Mouse (Mus musculus) midbrain, embryonic 16.5 days (tissue): ENCODE data around the gene Gm20431. TPM values are rescaled to one million over a fixed set of nuclear protein-coding genes. Genes with fewer than 3 reads are reported as not detected.

Experiments used
- ATAC-seq: fragments of 200-750 bp; cut with Nextera tagmentation; 2 replicates; pipeline ENCODE4 v1.8.0; 2017; ENCODE audit warnings: moderate TSS enrichment
- H3K27ac ChIP-seq: fragments of 300-500 bp; sonication (generic); 2 replicates; pipeline ENCODE4 v1.5.1; 2014; ENCODE audit warnings: mild to moderate bottlenecking, low read length, mixed read lengths
- H3K27me3 ChIP-seq: fragments of 300-500 bp; sonication (generic); 2 replicates; pipeline ENCODE4 v1.6.1; 2014; ENCODE audit warnings: low read depth, low read length, mixed read lengths; ENCODE audit not compliant: control insufficient read depth, insufficient read depth
- H3K36me3 ChIP-seq: fragments of 300-500 bp; sonication (generic); 2 replicates; pipeline ENCODE4 v1.6.1; 2014; ENCODE audit warnings: mild to moderate bottlenecking, low read length, moderate library complexity, mixed read lengths; ENCODE audit not compliant: control insufficient read depth, insufficient read depth
- H3K4me1 ChIP-seq: fragments of 300-500 bp; sonication (generic); 2 replicates; pipeline ENCODE4 v1.6.1; 2014; ENCODE audit warnings: mild to moderate bottlenecking, low read length, mixed read lengths; ENCODE audit not compliant: control insufficient read depth, insufficient read depth
- H3K4me2 ChIP-seq: fragments of 300-500 bp; sonication (generic); 2 replicates; pipeline ENCODE4 v1.6.1; 2014; ENCODE audit warnings: mild to moderate bottlenecking, low read length, mixed read lengths
- H3K4me3 ChIP-seq: fragments of 300-500 bp; sonication (generic); 2 replicates; pipeline ENCODE4 v1.5.1; 2014; ENCODE audit warnings: low read depth, mild to moderate bottlenecking, low read length, moderate library complexity, mixed read lengths
- H3K9ac ChIP-seq: fragments of 300-500 bp; sonication (generic); 2 replicates; pipeline ENCODE4 v1.6.1; 2014; ENCODE audit warnings: low read depth, low read length, mixed read lengths
- H3K9me3 ChIP-seq: fragments of 300-500 bp; sonication (generic); replicated peaks from 2 replicates; pipeline ENCODE4 v1.6.1; 2014; ENCODE audit warnings: mild to moderate bottlenecking, low read length, mixed read lengths; ENCODE audit not compliant: control insufficient read depth, poor library complexity, severe bottlenecking
- WGBS: fragments of 180-500 bp; shearing (Covaris S2); extraction: QIAGEN DNeasy Blood & Tissue Kit; methylation state at CpG from one replicate; pipeline ENCODE4 v1.1.7; 2014; 5-methylcytosine and 5-hydroxymethylcytosine counted together
- polyA plus RNA-seq: library from polyadenylated mRNA; unstranded; fragments of >200 nt; fragmentation: Nextera tagmentation; extraction: Ambion mirVana; gene quantifications from 2 replicates; pipeline ENCODE4 v1.2.1, GENCODE M21; 2015

Gene Gm20431
- polyA plus RNA-seq, 1 experiment from 2014 or later, result 9.2 TPM

- 36% methylated on average over 32 of the region's 40 CpGs for WGBS
- Histone ChIP-seq H3K9me3 (no peaks in the 10 kb centered on the region), H3K27ac (no peak overlapping the region), H3K36me3 (no peaks in the 10 kb centered on the region), H3K4me1 (peaks cover 5% of the 10 kb centered on the region; the same call in 1 of the 2 replicates), H3K4me3 (peak overlapping the region; percentile 16), H3K4me2 (peak overlapping the region; percentile 44), H3K27me3 (0 out of 2 replicates have a peak, but pooled peaks cover 4% of the 10 kb centered on the region), H3K9ac (peak overlapping the region; percentile 54; the same call in 1 of the 2 replicates)
- peak; percentile 68; the same call in 1 of the 2 replicates for ATAC-seq
Observed at GRCm38 (mm10) chr2:167597492-167598186, 63.7 kb downstream of the Gm20431 start.

GRCm38 (mm10) chr2:167596726-167597491 is 64.4 kb downstream of the Gm20431 start:
- no peaks in the 10 kb centered on the region for H3K36me3 ChIP-seq
- no peaks in the 10 kb centered on the region for H3K9me3 ChIP-seq
- 49% methylated on average over 27 of the region's 27 CpGs for WGBS
- peak overlapping the region; percentile 44 for H3K4me2 ChIP-seq
- peak overlapping the region; percentile 16 for H3K4me3 ChIP-seq
- H3K27ac ChIP-seq, result no peak overlapping the region
- H3K4me1 ChIP-seq, result peaks cover 5% of the 10 kb centered on the region; the same call in 1 of the 2 replicates
- 0 out of 2 replicates have a peak, but pooled peaks cover 4% of the 10 kb centered on the region for H3K27me3 ChIP-seq
- peak; percentile 32; the same call in 1 of the 2 replicates for ATAC-seq
- peak overlapping the region; percentile 54; the same call in 1 of the 2 replicates for H3K9ac ChIP-seq

- 0 out of 2 replicates have a peak, but pooled peaks cover 4% of the 10 kb centered on the region for H3K27me3 ChIP-seq
- no peak overlapping the region for H3K27ac ChIP-seq
- peaks cover 5% of the 10 kb centered on the region; the same call in 1 of the 2 replicates for H3K4me1 ChIP-seq
- ATAC-seq, result no peak
- no peak overlapping the region for H3K4me2 ChIP-seq
- no peak overlapping the region for H3K9ac ChIP-seq
- H3K36me3 ChIP-seq, result no peaks in the 10 kb centered on the region
- H3K4me3 ChIP-seq, result no peak overlapping the region
- H3K9me3 ChIP-seq, result no peaks in the 10 kb centered on the region
- 44% methylated on average over 4 of the region's 4 CpGs for WGBS
Observed at GRCm38 (mm10) chr2:167596262-167596661, 65.0 kb downstream of the Gm20431 start.

- no peaks in the 10 kb centered on the region for H3K36me3 ChIP-seq
- H3K4me1 ChIP-seq, result peaks cover 5% of the 10 kb centered on the region; the same call in 1 of the 2 replicates
- H3K27ac ChIP-seq, result no peak overlapping the region
- H3K9ac ChIP-seq, result no peak overlapping the region
- ATAC-seq, result no peak
- no peak overlapping the region for H3K4me2 ChIP-seq
- 46% methylated on average over 14 of the region's 14 CpGs for WGBS
- no peak overlapping the region for H3K4me3 ChIP-seq
- H3K27me3 ChIP-seq, result 0 out of 2 replicates have a peak, but pooled peaks cover 4% of the 10 kb centered on the region
- no peaks in the 10 kb centered on the region for H3K9me3 ChIP-seq
Observed at GRCm38 (mm10) chr2:167595761-167596171, 65.5 kb downstream of the Gm20431 start.

GRCm38 (mm10) chr2:167594444-167594934 is 66.8 kb downstream of the Gm20431 start:
- H3K4me3 ChIP-seq, result no peak overlapping the region
- H3K4me2 ChIP-seq, result no peak overlapping the region
- peaks cover 4% of the 10 kb centered on the region; the same call in 1 of the 2 replicates for H3K27me3 ChIP-seq
- H3K36me3 ChIP-seq, result no peaks in the 10 kb centered on the region
- no peaks in the 10 kb centered on the region for H3K9me3 ChIP-seq
- H3K9ac ChIP-seq, result no peak overlapping the region
- peaks cover 5% of the 10 kb centered on the region; the same call in 1 of the 2 replicates for H3K4me1 ChIP-seq
- 21% methylated on average over 10 of the region's 10 CpGs for WGBS
- ATAC-seq, result no peak
- H3K27ac ChIP-seq, result no peak overlapping the region

DNA sequence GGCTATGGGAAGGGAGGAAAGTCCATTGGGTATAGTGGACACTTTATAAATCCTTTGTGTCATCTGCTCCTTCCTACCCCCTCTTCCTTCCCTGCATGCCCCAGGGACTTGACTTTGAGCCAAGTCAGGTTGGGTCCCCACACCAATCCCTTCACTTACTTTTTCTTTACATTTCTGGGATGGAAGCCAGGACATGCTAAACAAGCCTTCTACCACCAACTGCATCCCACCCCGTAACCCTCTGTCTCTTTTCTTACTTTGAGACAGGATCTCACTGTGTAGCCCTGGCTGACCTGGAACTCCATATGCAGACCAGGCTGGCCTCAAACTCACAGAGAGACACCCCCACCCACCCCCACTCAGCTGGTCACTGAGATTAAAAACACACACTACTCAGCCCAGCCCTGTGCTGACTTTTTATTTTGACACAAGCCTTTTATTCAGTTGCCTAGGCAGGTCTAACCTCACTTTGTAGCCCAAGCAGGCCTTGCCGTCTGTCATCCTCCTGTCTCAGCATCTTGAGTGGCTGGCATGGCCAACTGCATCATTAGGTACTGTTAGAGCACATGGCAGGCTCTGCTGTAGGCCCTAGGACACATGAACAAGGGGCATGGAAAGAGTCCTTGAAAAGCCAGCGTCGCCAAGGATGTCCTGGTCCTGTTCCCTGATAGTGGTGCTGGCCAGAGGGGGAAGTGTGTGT is 67.6 kb downstream of the Gm20431 start:
- ATAC-seq, result no peak
- Histone ChIP-seq H3K27ac (no peak overlapping the region), H3K4me3 (no peak overlapping the region), H3K4me2 (no peak overlapping the region), H3K4me1 (peaks cover 5% of the 10 kb centered on the region; the same call in 1 of the 2 replicates), H3K36me3 (no peaks in the 10 kb centered on the region), H3K9ac (no peak overlapping the region), H3K27me3 (peaks cover 7% of the 10 kb centered on the region; the same call in 1 of the 2 replicates), H3K9me3 (no peaks in the 10 kb centered on the region)
- 84% methylated on average over 4 of the region's 4 CpGs for WGBS

- ATAC-seq, result no peak; the same call in 1 of the 2 replicates
- Histone ChIP-seq H3K9me3 (no peaks in the 10 kb centered on the region), H3K36me3 (no peaks in the 10 kb centered on the region), H3K4me1 (no peaks in the 10 kb centered on the region), H3K4me2 (no peak overlapping the region), H3K9ac (no peak overlapping the region), H3K27ac (no peak overlapping the region), H3K4me3 (no peak overlapping the region), H3K27me3 (peaks cover 3% of the 10 kb centered on the region; the same call in 1 of the 2 replicates)
- WGBS, result 13% methylated on average over 21 of the region's 21 CpGs
Observed at GRCm38 (mm10) chr2:167588774-167589577, 72.3 kb downstream of the Gm20431 start.

DNA sequence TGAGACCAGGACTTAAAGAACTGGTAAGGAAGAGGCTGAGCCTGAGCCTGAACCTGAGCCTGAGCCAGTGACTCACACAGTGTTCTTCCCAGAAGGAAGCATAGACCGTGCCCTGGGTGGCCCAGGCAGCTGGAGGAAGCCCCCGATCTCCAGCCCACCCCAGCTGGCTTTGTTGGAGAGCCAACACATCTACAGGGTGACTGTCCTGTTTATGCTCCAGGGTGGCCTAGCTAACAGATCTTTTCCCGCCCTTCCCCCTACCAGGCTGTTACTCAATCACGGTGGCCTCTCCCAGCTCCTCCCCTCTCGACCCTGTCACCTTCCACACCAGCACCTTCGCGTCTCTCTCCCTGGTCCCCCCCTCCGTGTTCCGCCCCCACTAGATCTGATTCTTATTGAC is 74.3 kb downstream of the Gm20431 start:
- H3K4me3 ChIP-seq, result no peak overlapping the region
- H3K4me2 ChIP-seq, result no peak overlapping the region
- no peak overlapping the region for H3K27ac ChIP-seq
- no peak for ATAC-seq
- WGBS, result 29% methylated on average over 9 of the region's 9 CpGs
- no peak overlapping the region for H3K9ac ChIP-seq
- no peaks in the 10 kb centered on the region for H3K36me3 ChIP-seq
- H3K27me3 ChIP-seq, result peaks cover 3% of the 10 kb centered on the region; the same call in 1 of the 2 replicates
- no peaks in the 10 kb centered on the region for H3K9me3 ChIP-seq
- no peaks in the 10 kb centered on the region; the same call in 1 of the 2 replicates for H3K4me1 ChIP-seq
